Comparison of ENCODE assay signal across 12 mouse cellular contexts in the genomic region with DNA sequence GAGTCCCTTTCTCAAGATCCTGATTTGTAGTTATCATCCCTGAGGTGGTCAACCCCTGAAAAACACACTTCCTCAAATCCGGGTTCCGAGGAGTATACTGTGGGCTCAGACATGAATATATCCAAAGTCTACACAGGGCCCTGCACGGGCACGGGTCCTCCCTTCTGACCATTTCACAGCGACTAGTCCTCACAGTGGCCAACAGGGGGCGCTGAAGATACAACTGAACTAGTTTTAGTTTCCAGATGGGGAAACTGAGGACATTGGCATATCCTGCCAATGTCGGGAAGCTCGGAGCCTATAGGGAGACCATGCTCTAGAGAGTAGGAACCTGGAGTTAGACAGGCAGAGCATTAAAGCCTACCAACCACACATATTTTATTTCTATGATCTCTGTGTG.
DNase-seq lines count a peak whose midpoint lies in the region; ATAC-seq and TF ChIP-seq lines count a peak whose summit lies in the region.
"Had no signal": no experiment of that assay in that cellular context is flagged by ENCODE, and none has a peak within 500 bp of the region (broad histone marks: within the 10 kb centered on the region; RNA-seq: fewer than 3 reads in every experiment).

No protein-coding gene starts in this region.

- H3K36me3 ChIP-seq in liver, adult 2 months (ENCODE audit: control insufficient read depth, insufficient read depth, low read length): no peaks in the 10 kb centered on the region
- no peaks in the 10 kb centered on the region for H3K36me3 ChIP-seq in liver, embryonic 11.5 days (ENCODE audit: control insufficient read depth, insufficient read depth, low read length)
- no peaks in the 10 kb centered on the region for H3K36me3 ChIP-seq in E14TG2a.4 (ENCODE audit: insufficient read depth, low read length)
- H3K36me3 ChIP-seq: heart, embryonic 13.5 days had no signal

- intact Hi-C loops in gastrocnemius, postnatal 36 days (cut with DNase I): no loop called here

- no peaks in the 10 kb centered on the region for H3K4me1 ChIP-seq in liver, adult 2 months (ENCODE audit: control insufficient read depth, insufficient read depth, low read length)
- no peaks in the 10 kb centered on the region for H3K4me1 ChIP-seq in liver, embryonic 11.5 days (replicated peaks; ENCODE audit: control insufficient read depth, insufficient read depth, low read length)
- H3K4me1 ChIP-seq in E14TG2a.4 (replicated peaks; ENCODE audit: low read depth, low read length): peaks cover 18% of the 10 kb centered on the region

- peak; percentile 7 for DNase-seq in gastrocnemius, adult 18-20 months (ENCODE audit: low spot score)
- DNase-seq in gastrocnemius, postnatal 36 days: no peak
- DNase-seq in liver, adult 2 months (ENCODE audit: extremely low read depth, low read depth, low spot score): peak; percentile 5
- no peak for DNase-seq in liver, embryonic 11.5 days (ENCODE audit: low spot score)
- peak; percentile 3 for DNase-seq in adipocyte (ENCODE audit: low spot score)
- no peak for DNase-seq in heart, adult 8-10 months (ENCODE audit: low spot score)
- no peak for DNase-seq in frontal cortex, postnatal 25 days (ENCODE audit: low spot score in 2 of 2)
- DNase-seq: cerebellum, postnatal 36 days had no signal

- ATAC-seq in liver, embryonic 11.5 days (replicated peaks; ENCODE audit: low FRiP score): no peak

- H3K27me3 ChIP-seq in liver, adult 2 months (ENCODE audit: control insufficient read depth, insufficient read depth, low read length): no peaks in the 10 kb centered on the region
- H3K27me3 ChIP-seq in liver, embryonic 11.5 days (replicated peaks; ENCODE audit: control insufficient read depth, insufficient read depth, low read length): no peaks in the 10 kb centered on the region
- H3K27me3 ChIP-seq in E14TG2a.4 (ENCODE audit: insufficient read depth, low read length): peaks cover 14% of the 10 kb centered on the region
- H3K27me3 ChIP-seq: CH12.LX had no signal

- 63% methylated on average over 8 of the region's 8 CpGs for WGBS in liver, adult 2 months
- WGBS in liver, embryonic 11.5 days: 54% methylated on average over 8 of the region's 8 CpGs

- H3K79me2 ChIP-seq in liver, adult 2 months (ENCODE audit: control insufficient read depth, insufficient read depth, low read length): no peaks in the 10 kb centered on the region

- H3K9me3 ChIP-seq in liver, embryonic 11.5 days (ENCODE audit: control insufficient read depth, low read length): no peaks in the 10 kb centered on the region
- peaks cover under 1% of the 10 kb centered on the region for H3K9me3 ChIP-seq in E14TG2a.4 (ENCODE audit: low read length)
- H3K9me3 ChIP-seq: heart, embryonic 13.5 days had no signal

- no peak overlapping the region for H3K4me3 ChIP-seq in liver, adult 2 months (ENCODE audit: insufficient read depth, low read depth, low read length)
- H3K4me3 ChIP-seq in liver, embryonic 11.5 days (ENCODE audit: low read depth, low read length): no peak overlapping the region
- no peak overlapping the region for H3K4me3 ChIP-seq in E14TG2a.4 (replicated peaks; ENCODE audit: low read length)
- H3K4me3 ChIP-seq: erythroblast, embryonic 14.5 days; heart, embryonic 13.5 days had no signal

- TF ChIP-seq CTCF in liver, adult 2 months (IDR thresholded peaks at IDR 0.05; ENCODE audit: low read depth, low read length): peak; percentile 57; the same call in 1 of the 2 replicates
- TF ChIP-seq CTCF in E14TG2a.4 (conservative IDR thresholded peaks at IDR 0.05; ENCODE audit: low read length): peak; percentile 59

- no peak overlapping the region for H3K4me2 ChIP-seq in liver, embryonic 11.5 days
- H3K4me2 ChIP-seq: heart, embryonic 13.5 days had no signal

- H3K27ac ChIP-seq in liver, adult 2 months (replicated peaks; ENCODE audit: insufficient read depth, low read depth, low read length): no peak overlapping the region
- no peak overlapping the region for H3K27ac ChIP-seq in liver, embryonic 11.5 days (ENCODE audit: low read depth, low read length)
- H3K27ac ChIP-seq: heart, embryonic 13.5 days had no signal

- no peak overlapping the region for H3K9ac ChIP-seq in liver, adult 2 months (ENCODE audit: low read depth, low read length)
- no peak overlapping the region for H3K9ac ChIP-seq in liver, embryonic 11.5 days (ENCODE audit: low read depth, low read length)
- H3K9ac ChIP-seq: heart, embryonic 13.5 days had no signal

- no peak for TF ChIP-seq POLR2A in liver, adult 2 months (IDR thresholded peaks at IDR 0.05; ENCODE audit: extremely low read depth, insufficient read depth, low read length)

Comparison
In these comparisons a context has a peak if more than half of its experiments do, and no peak if none do; other contexts are left out.
1. DNase-seq: peak in gastrocnemius, adult 18-20 months (single experiment), liver, adult 2 months (single experiment) and adipocyte (single experiment); none in gastrocnemius, postnatal 36 days (0 of 2), liver, embryonic 11.5 days (single experiment), heart, adult 8-10 months (single experiment) and frontal cortex, postnatal 25 days (0 of 2).